Mouse (Mus musculus) lung, embryonic 16.5 days (tissue): Measurements from ENCODE around the gene Ppm1h. TPM values are rescaled to one million over a fixed set of nuclear protein-coding genes. Genes with fewer than 3 reads are reported as not detected.

ENCODE experiments used
- ATAC-seq: fragments of 200-750 bp; cut with Nextera tagmentation; 2 replicates; pipeline ENCODE4 v1.8.0; 2017; ENCODE audit warnings: low read depth, mild to moderate bottlenecking, moderate library complexity
- H3K27ac ChIP-seq: fragments of 300-500 bp; sonication (generic); 2 replicates; pipeline ENCODE4 v1.5.1; 2014; ENCODE audit warnings: mild to moderate bottlenecking, control low read depth, low read length
- H3K27me3 ChIP-seq: fragments of 300-500 bp; sonication (generic); 2 replicates; pipeline ENCODE4 v1.6.1; 2014; ENCODE audit warnings: low read depth, low read length, mixed read lengths; ENCODE audit not compliant: control insufficient read depth, insufficient read depth
- H3K36me3 ChIP-seq: fragments of 300-500 bp; sonication (generic); 2 replicates; pipeline ENCODE4 v1.6.1; 2014; ENCODE audit warnings: low read length; ENCODE audit not compliant: control insufficient read depth, insufficient read depth
- H3K4me1 ChIP-seq: fragments of 300-500 bp; sonication (generic); replicated peaks from 2 replicates; pipeline ENCODE4 v1.6.1; 2014; ENCODE audit warnings: low read length, mixed read lengths; ENCODE audit not compliant: control insufficient read depth, insufficient read depth
- H3K4me2 ChIP-seq: fragments of 300-500 bp; sonication (generic); 2 replicates; pipeline ENCODE4 v1.6.1; 2014; ENCODE audit warnings: low read depth, low read length, control low read depth
- H3K4me3 ChIP-seq: fragments of 300-500 bp; sonication (generic); 2 replicates; pipeline ENCODE4 v1.5.1; 2014; ENCODE audit warnings: mild to moderate bottlenecking, low read length, control low read depth
- H3K9ac ChIP-seq: fragments of 300-500 bp; sonication (generic); 2 replicates; pipeline ENCODE4 v1.6.1; 2014; ENCODE audit warnings: low read length, control low read depth
- H3K9me3 ChIP-seq: fragments of 300-500 bp; sonication (generic); 2 replicates; pipeline ENCODE4 v1.6.1; 2016; ENCODE audit warnings: low read length; ENCODE audit not compliant: control insufficient read depth
- WGBS: fragments of 180-500 bp; shearing (Covaris S2); extraction: QIAGEN DNeasy Blood & Tissue Kit; methylation state at CpG from one replicate; pipeline ENCODE4 v1.1.7; 2014; 5-methylcytosine and 5-hydroxymethylcytosine counted together
- microRNA counts: library from miRNA; unstranded; fragments of <30 nt; microRNA quantifications from one replicate; lab custom pipeline; 2016
- microRNA-seq: library from miRNA; unstranded; fragments of <30 nt; microRNA quantifications from one replicate; pipeline ENCODE4, GENCODE M21; 2016
- polyA plus RNA-seq: library from polyadenylated mRNA; unstranded; fragments of >200 nt; fragmentation: Nextera tagmentation; extraction: Ambion mirVana; gene quantifications from 2 replicates; pipeline ENCODE4 v1.2.1, GENCODE M21; 2015

The Ppm1h gene
- polyA plus RNA-seq, 1 experiment from 2014 or later: 7.3 TPM

DNA sequence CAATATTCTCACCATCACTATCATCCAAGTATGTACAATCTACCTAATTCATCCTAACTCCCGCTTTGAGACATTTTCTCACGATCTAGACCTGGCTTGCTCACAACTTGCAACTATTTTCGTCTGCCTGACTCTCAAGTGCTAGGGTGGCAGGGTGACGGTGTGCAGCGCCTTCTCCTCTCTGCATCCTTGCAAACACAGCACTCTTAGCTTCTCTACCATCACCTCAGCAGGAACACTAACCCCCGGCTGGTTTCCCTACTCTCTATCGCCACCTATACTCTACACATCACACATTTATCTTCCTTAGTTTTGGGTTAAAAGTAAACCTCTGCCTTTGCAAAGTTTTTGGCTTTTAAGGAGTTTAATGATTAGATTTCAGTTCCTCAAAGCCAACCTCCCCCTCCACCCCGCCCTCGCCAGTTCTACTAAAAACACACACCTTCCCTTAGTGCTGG lies 309.1 kb downstream of the Ppm1h start:
- Histone ChIP-seq H3K27me3 (no peaks in the 10 kb centered on the region), H3K9me3 (no peaks in the 10 kb centered on the region), H3K4me2 (peak overlapping the region; percentile 51), H3K36me3 (no peaks in the 10 kb centered on the region), H3K27ac (peak overlapping the region; percentile 59), H3K4me3 (peak overlapping the region; percentile 30), H3K9ac (peak overlapping the region; percentile 54), H3K4me1 (peaks cover 37% of the 10 kb centered on the region)
- 7% methylated on average over 9 of the region's 9 CpGs for WGBS
- no peak for ATAC-seq

DNA sequence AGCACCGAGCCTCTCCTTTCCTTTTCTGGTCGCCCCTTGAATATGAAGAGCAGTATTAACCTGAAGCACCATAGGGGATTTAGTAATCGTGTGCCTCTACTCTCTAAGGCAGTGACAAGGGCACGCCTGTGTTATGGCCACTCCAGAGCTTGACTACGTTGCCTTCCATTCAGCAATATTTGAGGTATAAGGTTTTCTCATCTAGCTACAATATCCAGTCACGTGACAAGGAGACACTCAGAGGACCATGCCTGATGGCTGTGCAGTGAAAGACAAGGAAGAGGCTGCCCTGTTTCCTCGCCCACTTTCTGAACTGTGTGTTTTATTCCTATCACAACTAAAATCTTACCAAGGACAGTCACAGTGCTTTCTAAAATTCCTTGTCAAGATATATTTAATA lies 309.8 kb downstream of the Ppm1h start:
- H3K9me3 ChIP-seq: no peaks in the 10 kb centered on the region
- H3K4me1 ChIP-seq: peaks cover 30% of the 10 kb centered on the region
- peak overlapping the region; percentile 54 for H3K9ac ChIP-seq
- ATAC-seq: no peak
- H3K4me2 ChIP-seq: peak overlapping the region; percentile 51
- peak overlapping the region; percentile 30 for H3K4me3 ChIP-seq
- 0 out of 2 replicates have a peak, but pooled peaks cover 2% of the 10 kb centered on the region for H3K36me3 ChIP-seq
- 55% methylated on average over 7 of the region's 7 CpGs for WGBS
- H3K27ac ChIP-seq: no peak overlapping the region
- H3K27me3 ChIP-seq: no peaks in the 10 kb centered on the region

- no peak overlapping the region for H3K9ac ChIP-seq
- peaks cover 24% of the 10 kb centered on the region for H3K4me1 ChIP-seq
- no peaks in the 10 kb centered on the region for H3K9me3 ChIP-seq
- H3K4me2 ChIP-seq: no peak overlapping the region
- no peak overlapping the region for H3K27ac ChIP-seq
- 75% methylated on average over 9 of the region's 9 CpGs for WGBS
- H3K27me3 ChIP-seq: no peaks in the 10 kb centered on the region
- peaks cover 7% of the 10 kb centered on the region; the same call in 1 of the 2 replicates for H3K36me3 ChIP-seq
- H3K4me3 ChIP-seq: no peak overlapping the region
- ATAC-seq: no peak
These were observed 311.4 kb downstream of the Ppm1h start for GRCm38 (mm10) chr10:122989916-122990315.

- Histone ChIP-seq H3K4me1 (peaks cover 24% of the 10 kb centered on the region), H3K36me3 (peaks cover 12% of the 10 kb centered on the region), H3K9ac (no peak overlapping the region), H3K27ac (peak overlapping the region; percentile 87), H3K4me3 (no peak overlapping the region), H3K27me3 (no peaks in the 10 kb centered on the region), H3K4me2 (0 out of 2 replicates have a peak overlapping the region, but pooled peaks have one; percentile 17), H3K9me3 (no peaks in the 10 kb centered on the region)
- WGBS: 88% methylated on average over 6 of the region's 6 CpGs
- ATAC-seq: no peak
These were observed 312.0 kb downstream of the Ppm1h start for GRCm38 (mm10) chr10:122990606-122991005.

DNA sequence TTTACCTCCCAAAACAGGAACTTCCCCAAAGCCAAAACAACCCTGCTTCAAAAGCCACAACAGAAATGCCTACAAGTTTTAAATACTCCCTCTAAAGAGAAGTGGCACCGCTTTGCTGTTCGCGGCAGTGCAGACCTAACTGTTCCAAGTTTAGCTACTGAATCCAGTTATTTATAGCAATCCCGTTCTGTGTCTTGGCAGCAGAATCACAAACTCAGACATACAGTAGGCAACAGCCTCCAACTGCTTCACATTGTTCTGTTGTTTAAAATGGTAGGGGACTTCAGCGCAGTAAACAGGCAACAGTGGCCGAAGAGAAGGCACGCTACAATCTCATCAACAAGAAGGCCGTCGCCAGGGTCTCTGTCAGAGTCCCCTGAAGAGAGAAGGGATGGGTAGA lies 312.5 kb downstream of the Ppm1h start:
- 67% methylated on average over 9 of the region's 9 CpGs for WGBS
- peak overlapping the region; percentile 87 for H3K27ac ChIP-seq
- H3K4me1 ChIP-seq: peaks cover 24% of the 10 kb centered on the region
- 0 out of 2 replicates have a peak overlapping the region, but pooled peaks have one; percentile 17 for H3K4me2 ChIP-seq
- H3K9ac ChIP-seq: no peak overlapping the region
- ATAC-seq: peak; percentile 35; the same call in 1 of the 2 replicates
- peaks cover 2% of the 10 kb centered on the region; the same call in 1 of the 2 replicates for H3K9me3 ChIP-seq
- peaks cover 15% of the 10 kb centered on the region for H3K36me3 ChIP-seq
- H3K4me3 ChIP-seq: no peak overlapping the region
- H3K27me3 ChIP-seq: no peaks in the 10 kb centered on the region

- WGBS: 87% methylated on average over 9 of the region's 9 CpGs
- H3K4me2 ChIP-seq: no peak overlapping the region
These were observed 313.1 kb downstream of the Ppm1h start for GRCm38 (mm10) chr10:122991648-122992047.

GRCm38 (mm10) chr10:122994402-122995107 lies 316.0 kb downstream of the Ppm1h start:
- Histone ChIP-seq H3K4me2 (no peak overlapping the region), H3K9me3 (peaks cover 4% of the 10 kb centered on the region; the same call in 1 of the 2 replicates), H3K9ac (no peak overlapping the region), H3K4me3 (no peak overlapping the region), H3K27ac (no peak overlapping the region), H3K36me3 (peaks cover 41% of the 10 kb centered on the region), H3K27me3 (no peaks in the 10 kb centered on the region), H3K4me1 (peaks cover 9% of the 10 kb centered on the region)
- ATAC-seq: no peak
- 77% methylated on average over 17 of the region's 17 CpGs for WGBS

More at GRCm38 (mm10) chr10:122991648-122992047, 313.1 kb downstream of the Ppm1h start:
- H3K9me3 ChIP-seq: peaks cover 4% of the 10 kb centered on the region; the same call in 1 of the 2 replicates
- H3K4me1 ChIP-seq: peaks cover 24% of the 10 kb centered on the region
- ATAC-seq: no peak; the same call in 1 of the 2 replicates
- no peak overlapping the region for H3K9ac ChIP-seq
- no peaks in the 10 kb centered on the region for H3K27me3 ChIP-seq
- peaks cover 21% of the 10 kb centered on the region for H3K36me3 ChIP-seq
- H3K27ac ChIP-seq: peak overlapping the region; percentile 87
- no peak overlapping the region for H3K4me3 ChIP-seq

MicroRNA genes within 50 kb of the gene (microRNA counts, 519-probe panel; counts per million panel counts)
- 5,487 counts per million, percentile 99 among the panel's probes with 10 or more counts for microRNA mmu-let-7i (lab: Ali Mortazavi, UCI)

Small RNAs within 50 kb of the gene (microRNA-seq; reads per million reads assigned to microRNA genes)
- gene Mir6412 (not detected), gene Mir8104 (not detected), gene Mirlet7i (80,869 reads per million, percentile 99 among the genes with 10 or more reads in this experiment)

Other genes with a start within 250 kb of the Ppm1h start
- 0.83 and 1.5 TPM in 2 replicates for gene Avpr1a, start 230.3 kb upstream of the Ppm1h start, polyA plus RNA-seq